Mouse (Mus musculus): ENCODE results near the gene Gm28308. TPM values are rescaled to one million over a fixed set of nuclear protein-coding genes. Genes with fewer than 3 reads are reported as not detected.

The Gm28308 gene
- polyA plus RNA-seq (2015; fragmentation: Nextera tagmentation; extraction: Ambion mirVana), result not detected in 2 replicates

- Histone ChIP-seq H3K36me3 (no peaks in the 10 kb centered on the region), H3K27ac (no peak within 1 kb of the TSS), H3K4me1 (replicated peaks) (peaks cover 15% of the 10 kb centered on the region), H3K4me3 (replicated peaks) (peak within 1 kb of the TSS; percentile 36), H3K9me3 (replicated peaks) (no peaks in the 10 kb centered on the region), H3K4me2 (peak within 1 kb of the TSS; percentile 48), H3K9ac (no peak within 1 kb of the TSS), H3K27me3 (peaks cover 100% of the 10 kb centered on the region)
- DNase-seq, result no peak
- 4% methylated on average over 38 of the region's 38 CpGs for WGBS (ENCODE audit: insufficient replicate concordance)
- no peak for ATAC-seq (ENCODE audit: low read depth)
These were observed at the start of gene Gm28308, which contains the start of gene Hoxa3 for GRCm38 (mm10) chr6:52213119-52213986. Gene Gm28308, minus strand, starts transcription at chr6:52213339. Gene Hoxa3, minus strand, starts transcription at chr6:52213336.

GRCm38 (mm10) chr6:52262463-52263320, 49.6 kb upstream of the Gm28308 start:
- no peak overlapping the region for H3K9ac ChIP-seq
- no peak overlapping the region for H3K27ac ChIP-seq
- no peak for ATAC-seq (ENCODE audit: low read depth)
- WGBS (ENCODE audit: insufficient replicate concordance), result 2% methylated on average over 24 of the region's 24 CpGs
- H3K4me1 ChIP-seq (replicated peaks), result 0 out of 2 replicates have a peak, but pooled peaks cover 3% of the 10 kb centered on the region
- H3K9me3 ChIP-seq (replicated peaks), result no peaks in the 10 kb centered on the region
- H3K4me3 ChIP-seq (replicated peaks), result no peak overlapping the region
- H3K36me3 ChIP-seq, result no peaks in the 10 kb centered on the region
- H3K4me2 ChIP-seq, result no peak overlapping the region
- H3K27me3 ChIP-seq, result peaks cover 98% of the 10 kb centered on the region
- DNase-seq, result no peak

- DNase-seq, result no peak
- no peaks in the 10 kb centered on the region for H3K36me3 ChIP-seq
- 6% methylated on average over 9 of the region's 9 CpGs for WGBS (ENCODE audit: insufficient replicate concordance)
- H3K27ac ChIP-seq, result no peak overlapping the region
- H3K27me3 ChIP-seq, result peaks cover 99% of the 10 kb centered on the region
- no peaks in the 10 kb centered on the region for H3K9me3 ChIP-seq (replicated peaks)
- H3K4me2 ChIP-seq, result no peak overlapping the region
- 0 out of 2 replicates have a peak, but pooled peaks cover 3% of the 10 kb centered on the region for H3K4me1 ChIP-seq (replicated peaks)
- no peak overlapping the region for H3K9ac ChIP-seq
- no peak overlapping the region for H3K4me3 ChIP-seq (replicated peaks)
- no peak for ATAC-seq (ENCODE audit: low read depth)
These were observed 48.8 kb upstream of the Gm28308 start for GRCm38 (mm10) chr6:52261751-52262462.

- 0 out of 2 replicates have a peak, but pooled peaks cover 3% of the 10 kb centered on the region for H3K4me1 ChIP-seq (replicated peaks)
- H3K27ac ChIP-seq, result no peak within 1 kb of the TSS
- no peaks in the 10 kb centered on the region for H3K36me3 ChIP-seq
- H3K27me3 ChIP-seq, result peaks cover 98% of the 10 kb centered on the region
- under 1% methylated on average over 49 of the region's 72 CpGs for WGBS (ENCODE audit: insufficient replicate concordance)
- H3K9me3 ChIP-seq (replicated peaks), result no peaks in the 10 kb centered on the region
- peak within 1 kb of the TSS; percentile 66 for H3K4me2 ChIP-seq
- peak within 1 kb of the TSS; percentile 52 for H3K4me3 ChIP-seq (replicated peaks)
- DNase-seq (no peak), ATAC-seq (ENCODE audit: low read depth) (no peak)
- no peak within 1 kb of the TSS for H3K9ac ChIP-seq
These were observed 47.8 kb upstream of the Gm28308 start, which contains the start of gene Hoxa13 for GRCm38 (mm10) chr6:52260654-52261575. Gene Hoxa13, minus strand, starts transcription at chr6:52260880.

- no peak overlapping the region for H3K27ac ChIP-seq
- peak overlapping the region; percentile 66 for H3K4me2 ChIP-seq
- under 1% methylated on average over 39 of the region's 39 CpGs for WGBS (ENCODE audit: insufficient replicate concordance)
- H3K4me3 ChIP-seq (replicated peaks), result peak overlapping the region; percentile 52; the same call in 1 of the 2 replicates
- H3K36me3 ChIP-seq, result no peaks in the 10 kb centered on the region
- peaks cover 98% of the 10 kb centered on the region for H3K27me3 ChIP-seq
- no peak overlapping the region for H3K9ac ChIP-seq
- ATAC-seq (ENCODE audit: low read depth) (no peak), DNase-seq (no peak)
- H3K9me3 ChIP-seq (replicated peaks), result no peaks in the 10 kb centered on the region
- H3K4me1 ChIP-seq (replicated peaks), result 0 out of 2 replicates have a peak, but pooled peaks cover 3% of the 10 kb centered on the region
These were observed 46.7 kb upstream of the Gm28308 start for GRCm38 (mm10) chr6:52259811-52260261.

- H3K4me2 ChIP-seq, result no peak overlapping the region
- 0 out of 2 replicates have a peak, but pooled peaks cover 3% of the 10 kb centered on the region for H3K4me1 ChIP-seq (replicated peaks)
- no peak overlapping the region for H3K4me3 ChIP-seq (replicated peaks)
- no peak for ATAC-seq (ENCODE audit: low read depth)
- 1% methylated on average over 24 of the region's 25 CpGs for WGBS (ENCODE audit: insufficient replicate concordance)
- no peaks in the 10 kb centered on the region for H3K9me3 ChIP-seq (replicated peaks)
- no peak overlapping the region for H3K9ac ChIP-seq
- DNase-seq, result no peak
- H3K36me3 ChIP-seq, result no peaks in the 10 kb centered on the region
- H3K27ac ChIP-seq, result no peak overlapping the region
- H3K27me3 ChIP-seq, result peaks cover 98% of the 10 kb centered on the region
These were observed 46.1 kb upstream of the Gm28308 start for GRCm38 (mm10) chr6:52259081-52259790.

- H3K27me3 ChIP-seq, result peaks cover 98% of the 10 kb centered on the region
- H3K9me3 ChIP-seq (replicated peaks), result no peaks in the 10 kb centered on the region
- H3K4me2 ChIP-seq, result no peak overlapping the region
- H3K4me3 ChIP-seq (replicated peaks), result no peak overlapping the region
- DNase-seq (no peak), ATAC-seq (ENCODE audit: low read depth) (no peak)
- no peak overlapping the region for H3K9ac ChIP-seq
- 0 out of 2 replicates have a peak, but pooled peaks cover 3% of the 10 kb centered on the region for H3K4me1 ChIP-seq (replicated peaks)
- H3K36me3 ChIP-seq, result no peaks in the 10 kb centered on the region
- under 1% methylated on average over 6 of the region's 6 CpGs for WGBS (ENCODE audit: insufficient replicate concordance)
- H3K27ac ChIP-seq, result no peak overlapping the region
These were observed 43.8 kb upstream of the Gm28308 start for GRCm38 (mm10) chr6:52256956-52257355.

GRCm38 (mm10) chr6:52253511-52254500, 40.7 kb upstream of the Gm28308 start:
- Histone ChIP-seq H3K27ac (no peak overlapping the region), H3K4me3 (replicated peaks) (peak overlapping the region; percentile 10; the same call in 1 of the 2 replicates), H3K27me3 (peaks cover 98% of the 10 kb centered on the region), H3K9ac (no peak overlapping the region), H3K9me3 (replicated peaks) (no peaks in the 10 kb centered on the region), H3K4me2 (no peak overlapping the region), H3K36me3 (no peaks in the 10 kb centered on the region), H3K4me1 (replicated peaks) (no peaks in the 10 kb centered on the region)
- no peak for ATAC-seq (ENCODE audit: low read depth)
- 2% methylated on average over 59 of the region's 59 CpGs for WGBS (ENCODE audit: insufficient replicate concordance)
- no peak for DNase-seq

Measured in liver, embryonic 13.5 days (tissue).